Comparison of ENCODE assay signal across 26 mouse cellular contexts in genomic region chr2:128015602-128016001, GRCm38 (mm10).
"Had no signal": no experiment of that assay in that cellular context is flagged by ENCODE, and none has a peak within 500 bp of the region (broad histone marks: within the 10 kb centered on the region; RNA-seq: fewer than 3 reads in every experiment).

No protein-coding gene starts in this region.

- H3K36me3 ChIP-seq: heart, embryonic 10.5 days; heart, embryonic 12.5 days; hindbrain, embryonic 12.5 days; intestine, embryonic 15.5 days; limb, embryonic 10.5 days; limb, embryonic 12.5 days; liver, embryonic 13.5 days; liver, embryonic 15.5 days had no signal

- H3K27me3 ChIP-seq: heart, embryonic 12.5 days; hindbrain, embryonic 12.5 days; intestine, embryonic 15.5 days; limb, embryonic 12.5 days; liver, embryonic 13.5 days had no signal

- H3K9me3 ChIP-seq: heart, embryonic 10.5 days; heart, embryonic 12.5 days; hindbrain, embryonic 12.5 days; intestine, embryonic 15.5 days; limb, embryonic 10.5 days; limb, embryonic 12.5 days; liver, embryonic 13.5 days; liver, embryonic 15.5 days had no signal

- H3K27ac ChIP-seq: heart, embryonic 10.5 days; hindbrain, embryonic 12.5 days; hindbrain, embryonic 14.5 days; intestine, embryonic 15.5 days; layer of hippocampus, adult 2 months; left cerebral cortex, adult 2 months; limb, embryonic 10.5 days; limb, embryonic 12.5 days; liver, embryonic 13.5 days; liver, embryonic 15.5 days had no signal

- H3K4me1 ChIP-seq: heart, embryonic 12.5 days; intestine, embryonic 15.5 days; limb, embryonic 10.5 days; limb, embryonic 12.5 days; liver, embryonic 13.5 days; liver, embryonic 15.5 days had no signal

- ATAC-seq: hindbrain, embryonic 16.5 days; inflammation-experienced regulatory T-cells, adult 6 months; intestine, embryonic 15.5 days; intestine, postnatal 0 days; liver, postnatal 0 days had no signal

- DNase-seq: gastrocnemius, postnatal 14 days; gastrocnemius, postnatal 36 days; heart, adult 18-20 months; heart, postnatal 10 days; kidney, adult 18-20 months; kidney, adult 8-10 months; kidney, postnatal 10 days; kidney, postnatal 25 days; kidney, postnatal 4 days; liver; liver, embryonic 13.5 days; liver, postnatal 0 days had no signal

- H3K4me3 ChIP-seq: heart, embryonic 10.5 days; heart, embryonic 12.5 days; hindbrain, embryonic 12.5 days; intestine, embryonic 15.5 days; layer of hippocampus, adult 2 months; left cerebral cortex, adult 2 months; limb, embryonic 10.5 days; limb, embryonic 12.5 days; liver, embryonic 13.5 days; liver, embryonic 15.5 days had no signal

- H3K4me2 ChIP-seq: heart, embryonic 12.5 days; hindbrain, embryonic 12.5 days; hindbrain, embryonic 14.5 days; intestine, embryonic 15.5 days; limb, embryonic 12.5 days; liver, embryonic 11.5 days; liver, embryonic 13.5 days; liver, embryonic 15.5 days had no signal

- H3K9ac ChIP-seq: heart, embryonic 12.5 days; hindbrain, embryonic 12.5 days; hindbrain, embryonic 14.5 days; intestine, embryonic 15.5 days; limb, embryonic 12.5 days; liver, embryonic 13.5 days; liver, embryonic 15.5 days; liver, postnatal 0 days had no signal
